Mouse (Mus musculus) limb, embryonic 13.5 days (tissue): ENCODE data around the gene Cnga4. TPM values are rescaled to one million over a fixed set of nuclear protein-coding genes. Genes with fewer than 3 reads are reported as not detected.

Experiments used
- polyA plus RNA-seq: library from polyadenylated mRNA; unstranded; fragments of >200 nt; fragmentation: Nextera tagmentation; extraction: Ambion mirVana; gene quantifications from 2 replicates; pipeline ENCODE4 v1.2.1, GENCODE M21; 2015

The Cnga4 gene
- polyA plus RNA-seq, 1 experiment from 2014 or later, result not detected

Other genes starting within 250 kb of the Cnga4 start
- not detected in 2 replicates for gene Olfr684, start 240.9 kb upstream of the Cnga4 start, polyA plus RNA-seq
- not detected in 2 replicates for gene Olfr685, start 218.6 kb upstream of the Cnga4 start, polyA plus RNA-seq
- gene Olfr686, start 197.1 kb upstream of the Cnga4 start, polyA plus RNA-seq, result not detected in 2 replicates
- not detected in 2 replicates for gene Olfr688, start 116.5 kb upstream of the Cnga4 start, polyA plus RNA-seq
- not detected in 2 replicates for gene Olfr689, start 93.4 kb upstream of the Cnga4 start, polyA plus RNA-seq
- gene Olfr690, start 70.5 kb upstream of the Cnga4 start, polyA plus RNA-seq, result not detected in 2 replicates
- gene Olfr691, start 62.3 kb upstream of the Cnga4 start, polyA plus RNA-seq, result not detected in 2 replicates
- gene Olfr692, start 36.3 kb upstream of the Cnga4 start, polyA plus RNA-seq, result not detected in 2 replicates
- not detected in 2 replicates for gene Gm5901, start 29.5 kb upstream of the Cnga4 start, polyA plus RNA-seq
- 47.0 and 49.2 TPM in 2 replicates for gene Fam160a2, start 4.5 kb upstream of the Cnga4 start, polyA plus RNA-seq
- 0.09 TPM in 1 of 2 replicates, not detected in the other for gene Cckbr, start 21.2 kb downstream of the Cnga4 start, polyA plus RNA-seq
- 51.2 and 52.2 TPM in 2 replicates for gene Cavin3, start 77.7 kb downstream of the Cnga4 start, polyA plus RNA-seq
- gene Smpd1, start 149.8 kb downstream of the Cnga4 start, polyA plus RNA-seq, result 40.1 and 40.8 TPM in 2 replicates
- 51.1 and 58.3 TPM in 2 replicates for gene Apbb1, start 177.1 kb downstream of the Cnga4 start, polyA plus RNA-seq
- gene Hpx, start 195.6 kb downstream of the Cnga4 start, polyA plus RNA-seq, result 0.37 and 1.00 TPM in 2 replicates
- 36.9 and 38.0 TPM in 2 replicates for gene Trim3, start 229.0 kb downstream of the Cnga4 start, polyA plus RNA-seq
- 182 and 195 TPM in 2 replicates for gene Timm10b, start 235.5 kb downstream of the Cnga4 start, polyA plus RNA-seq
- gene Arfip2, start 235.8 kb downstream of the Cnga4 start, polyA plus RNA-seq, result 82.4 and 97.0 TPM in 2 replicates
- 23.7 and 28.5 TPM in 2 replicates for gene Gm45799, start 236.0 kb downstream of the Cnga4 start, polyA plus RNA-seq
- 1.7 and 1.9 TPM in 2 replicates for gene Dnhd1, start 246.3 kb downstream of the Cnga4 start, polyA plus RNA-seq